Mouse (Mus musculus) MEL (cell line): Measurements from ENCODE around the gene Dph3. TPM values are rescaled to one million over a fixed set of nuclear protein-coding genes. Genes with fewer than 3 reads are reported as not detected.

Experiments
- DNase-seq: peaks from one replicate; pipeline ENCODE4 v3.0.0; 2011; ENCODE audit warnings: low read depth, low spot score
- H3K27ac ChIP-seq: 2 replicates; pipeline ENCODE4 v1.5.1; 2012; ENCODE audit warnings: low read depth, mild to moderate bottlenecking, control low read depth, low read length, moderate library complexity; ENCODE audit not compliant: control insufficient read depth
- H3K27me3 ChIP-seq, 2 experiments: fragments of 150-350 bp in 1 of 2; sonication (generic) in 1 of 2; 2 replicates each; pipeline ENCODE4 v1.6.1; 2012; ENCODE audit warnings: low read length in 2 of 2, mild to moderate bottlenecking in 2 of 2, improper control_type of control experiment in 1 of 2, moderate library complexity in 1 of 2; ENCODE audit not compliant: insufficient read depth in 2 of 2, control insufficient read depth in 1 of 2
- H3K36me3 ChIP-seq, 2 experiments: 2 replicates each; pipeline ENCODE4 v1.6.1; 2012 to 2014; ENCODE audit warnings: low read length in 2 of 2, improper control_type of control experiment in 1 of 2, inconsistent platforms in 1 of 2, mild to moderate bottlenecking in 1 of 2; ENCODE audit not compliant: insufficient read depth in 2 of 2, control insufficient read depth in 1 of 2
- H3K4me1 ChIP-seq, 2 experiments: fragments of 150-350 bp in 1 of 2; sonication (generic) in 1 of 2; 2 replicates each; pipeline ENCODE4 v1.6.1; 2012; ENCODE audit warnings: low read length in 2 of 2, improper control_type of control experiment in 1 of 2, mild to moderate bottlenecking in 1 of 2; ENCODE audit not compliant: insufficient read depth in 2 of 2, control insufficient read depth in 1 of 2
- H3K4me3 ChIP-seq, 2 experiments: fragments of 150-350 bp in 1 of 2; sonication (generic) in 1 of 2; 2 replicates each; pipeline ENCODE4 v1.5.1; 2012; ENCODE audit warnings: low read depth in 2 of 2, low read length in 2 of 2, mild to moderate bottlenecking in 2 of 2, moderate library complexity in 2 of 2, control low read depth in 1 of 2, improper control_type of control experiment in 1 of 2; ENCODE audit not compliant: control insufficient read depth in 1 of 2, insufficient read depth in 1 of 2
- H3K79me2 ChIP-seq: 2 replicates; pipeline ENCODE4 v1.6.1; 2012; ENCODE audit warnings: mild to moderate bottlenecking, low read length, moderate library complexity; ENCODE audit not compliant: control insufficient read depth, poor library complexity, insufficient read depth
- H3K9ac ChIP-seq: 2 replicates; pipeline ENCODE4 v1.6.1; 2012; ENCODE audit warnings: low read depth, mild to moderate bottlenecking, control low read depth, low read length, moderate library complexity; ENCODE audit not compliant: control insufficient read depth, poor library complexity, severe bottlenecking
- H3K9me3 ChIP-seq: fragments of 150-350 bp; sonication (generic); replicated peaks from 2 replicates; pipeline ENCODE4 v1.6.1; 2012; ENCODE audit warnings: mild to moderate bottlenecking, low read length, improper control_type of control experiment, moderate library complexity; ENCODE audit not compliant: insufficient read depth
- BHLHE40 ChIP-seq: IDR thresholded peaks from 2 replicates; pipeline ENCODE4 v1.6.1; 2012; ENCODE audit warnings: low read depth, mild to moderate bottlenecking, inconsistent platforms, low read length, improper control_type of control experiment, borderline replicate concordance
- CHD2 ChIP-seq: IDR thresholded peaks from 2 replicates; pipeline ENCODE4 v1.6.1; 2011; ENCODE audit warnings: low read length, improper control_type of control experiment
- CTCF ChIP-seq, 3 experiments: IDR thresholded peaks in 2 of 3; conservative IDR thresholded peaks in 1 of 3; 2 replicates each; pipeline ENCODE4 v1.5.1; 2011 to 2012; ENCODE audit warnings: low read length in 3 of 3, low read depth in 2 of 3, mild to moderate bottlenecking in 2 of 3, improper control_type of control experiment in 1 of 3, inconsistent platforms in 1 of 3, mixed read lengths in 1 of 3, moderate library complexity in 1 of 3; ENCODE audit not compliant: control insufficient read depth in 1 of 3, insufficient read depth in 1 of 3, poor library complexity in 1 of 3, severe bottlenecking in 1 of 3
- E2F4 ChIP-seq: IDR thresholded peaks from 2 replicates; pipeline ENCODE4 v1.6.1; 2011; ENCODE audit warnings: low read depth, low read length, improper control_type of control experiment, borderline replicate concordance
- ELF1 ChIP-seq: IDR thresholded peaks from 2 replicates; pipeline ENCODE4 v1.6.1; 2014; ENCODE audit warnings: low read depth, mild to moderate bottlenecking, inconsistent platforms, low read length, improper control_type of control experiment, moderate library complexity
- ETS1 ChIP-seq: IDR thresholded peaks from 2 replicates; pipeline ENCODE4 v1.6.1; 2012; ENCODE audit warnings: low read depth, mild to moderate bottlenecking, inconsistent platforms, low read length, improper control_type of control experiment, moderate library complexity
- GABPA ChIP-seq: IDR thresholded peaks from 2 replicates; pipeline ENCODE4 v1.6.1; 2012; ENCODE audit warnings: low read depth, mild to moderate bottlenecking, inconsistent platforms, low read length, improper control_type of control experiment, moderate library complexity
- GATA1 ChIP-seq: IDR thresholded peaks from 2 replicates; pipeline ENCODE4 v1.6.1; 2011; ENCODE audit warnings: low read depth, low read length, improper control_type of control experiment
- HCFC1 ChIP-seq: IDR thresholded peaks from 2 replicates; pipeline ENCODE4 v1.6.1; 2012; ENCODE audit warnings: low read depth, mild to moderate bottlenecking, inconsistent platforms, low read length, improper control_type of control experiment, moderate library complexity
- JUND ChIP-seq: IDR thresholded peaks from 2 replicates; pipeline ENCODE4 v1.6.1; 2011; ENCODE audit warnings: low read depth, mild to moderate bottlenecking, improper control_type of control experiment, low read length
- KAT2A ChIP-seq: conservative IDR thresholded peaks from 2 replicates; pipeline ENCODE4 v1.6.1; 2012; ENCODE audit warnings: low read depth, low read length, improper control_type of control experiment, inconsistent platforms
- MAX ChIP-seq: IDR thresholded peaks from 2 replicates; pipeline ENCODE4 v1.6.1; 2011; ENCODE audit warnings: low read length, improper control_type of control experiment
- MAZ ChIP-seq: IDR thresholded peaks from 2 replicates; pipeline ENCODE4 v1.6.1; 2012; ENCODE audit warnings: low read depth, mild to moderate bottlenecking, inconsistent platforms, low read length, improper control_type of control experiment
- MEF2A ChIP-seq: IDR thresholded peaks from 2 replicates; pipeline ENCODE4 v1.6.1; 2014; ENCODE audit warnings: low read depth, mild to moderate bottlenecking, inconsistent platforms, low read length, improper control_type of control experiment; ENCODE audit not compliant: poor library complexity, insufficient replicate concordance, severe bottlenecking; ENCODE audit errors: extremely low read depth
- MXI1 ChIP-seq: IDR thresholded peaks from 2 replicates; pipeline ENCODE4 v1.6.1; 2011; ENCODE audit warnings: mild to moderate bottlenecking, low read depth, low read length, improper control_type of control experiment
- MYB ChIP-seq: IDR thresholded peaks from 2 replicates; pipeline ENCODE4 v1.6.1; 2011; ENCODE audit warnings: mild to moderate bottlenecking, low read depth, low read length, improper control_type of control experiment
- MYC ChIP-seq: IDR thresholded peaks from 2 replicates; pipeline ENCODE4 v1.6.1; 2011; ENCODE audit warnings: low read depth, mild to moderate bottlenecking, low read length, improper control_type of control experiment, moderate library complexity
- NELFE ChIP-seq: IDR thresholded peaks from 2 replicates; pipeline ENCODE4 v1.6.1; 2011; ENCODE audit warnings: low read depth, low read length, improper control_type of control experiment
- NRF1 ChIP-seq: IDR thresholded peaks from 2 replicates; pipeline ENCODE4 v1.6.1; 2014; ENCODE audit warnings: low read depth, mild to moderate bottlenecking, inconsistent platforms, low read length, improper control_type of control experiment, moderate library complexity; ENCODE audit not compliant: poor library complexity, insufficient read depth, severe bottlenecking
- POLR2A ChIP-seq, 2 experiments: IDR thresholded peaks; 2 replicates each; pipeline ENCODE4 v1.6.1; 2011 to 2012; ENCODE audit warnings: low read length in 2 of 2, mild to moderate bottlenecking in 2 of 2, control low read depth in 1 of 2, improper control_type of control experiment in 1 of 2, low read depth in 1 of 2, moderate library complexity in 1 of 2; ENCODE audit not compliant: control insufficient read depth in 1 of 2, insufficient read depth in 1 of 2, poor library complexity in 1 of 2
- POLR2AphosphoS2 ChIP-seq: IDR thresholded peaks from 2 replicates; pipeline ENCODE4 v1.6.1; 2011; ENCODE audit warnings: low read length, improper control_type of control experiment
- POLR2AphosphoS5 ChIP-seq: IDR thresholded peaks from 2 replicates; pipeline ENCODE4 v1.6.1; 2012; ENCODE audit warnings: low read depth, borderline replicate concordance, mild to moderate bottlenecking, inconsistent platforms, low read length, moderate library complexity, mixed read lengths
- RAD21 ChIP-seq: IDR thresholded peaks from 2 replicates; pipeline ENCODE4 v1.6.1; 2011; ENCODE audit warnings: mild to moderate bottlenecking, low read depth, low read length, improper control_type of control experiment
- SMC3 ChIP-seq: IDR thresholded peaks from 2 replicates; pipeline ENCODE4 v1.6.1; 2011; ENCODE audit warnings: low read depth, low read length, improper control_type of control experiment
- TAL1 ChIP-seq: IDR thresholded peaks from 2 replicates; pipeline ENCODE4 v1.6.1; 2012; ENCODE audit warnings: mild to moderate bottlenecking, inconsistent platforms, low read length, moderate library complexity, mixed read lengths
- TCF12 ChIP-seq: IDR thresholded peaks from 2 replicates; pipeline ENCODE4 v1.6.1; 2014; ENCODE audit warnings: low read depth, mild to moderate bottlenecking, inconsistent platforms, low read length, improper control_type of control experiment, moderate library complexity
- UBTF ChIP-seq: IDR thresholded peaks from 2 replicates; pipeline ENCODE4 v1.6.1; 2012; ENCODE audit warnings: low read depth, mild to moderate bottlenecking, inconsistent platforms, low read length, improper control_type of control experiment, moderate library complexity, borderline replicate concordance; ENCODE audit not compliant: insufficient read depth
- USF1 ChIP-seq: IDR thresholded peaks from 2 replicates; pipeline ENCODE4 v1.6.1; 2014; ENCODE audit warnings: low read depth, mild to moderate bottlenecking, inconsistent platforms, low read length, improper control_type of control experiment, moderate library complexity
- USF2 ChIP-seq, 2 experiments: IDR thresholded peaks; 2 replicates each; pipeline ENCODE4 v1.6.1; 2011 to 2012; ENCODE audit warnings: improper control_type of control experiment in 2 of 2, low read length in 2 of 2, borderline replicate concordance in 1 of 2, inconsistent platforms in 1 of 2, low read depth in 1 of 2, mild to moderate bottlenecking in 1 of 2; ENCODE audit not compliant: insufficient read depth in 1 of 2
- ZC3H11A ChIP-seq: IDR thresholded peaks from 2 replicates; pipeline ENCODE4 v1.6.1; 2012; ENCODE audit warnings: low read depth, mild to moderate bottlenecking, inconsistent platforms, low read length, improper control_type of control experiment
- ZKSCAN1 ChIP-seq: IDR thresholded peaks from 2 replicates; pipeline ENCODE4 v1.6.1; 2012; ENCODE audit warnings: low read depth, mild to moderate bottlenecking, inconsistent platforms, low read length, improper control_type of control experiment, moderate library complexity
- ZMIZ1 ChIP-seq: IDR thresholded peaks from 2 replicates; pipeline ENCODE4 v1.6.1; 2012; ENCODE audit warnings: low read depth, mild to moderate bottlenecking, inconsistent platforms, low read length, improper control_type of control experiment, moderate library complexity
- polyA plus RNA-seq, 2 experiments: library from polyadenylated mRNA; stranded (reverse) in 1 of 2; unstranded in 1 of 2; fragments of >175 nt in 1 of 2; fragments of >200 nt in 1 of 2; gene quantifications; 2 replicates each; pipeline versions ENCODE4 v1.2.1 to v1.2.4; 2012; ENCODE audit warnings: low replicate concordance in 2 of 2, low read depth in 1 of 2; ENCODE audit not compliant: insufficient read length in 2 of 2, insufficient read depth in 1 of 2, missing spikeins in 1 of 2
- total RNA-seq: library from RNA; depleted of rRNA; stranded (reverse); fragments of 300-350 nt; gene quantifications from 2 replicates; pipeline ENCODE4 v1.2.3, GENCODE M21; 2012

Gene Dph3
- total and polyA plus RNA-seq, 3 experiments: 103 to 116 (median 108) TPM

GRCm38 (mm10) chr14:32086226-32086625 lies 697 bp upstream of the Dph3 start (continued):
- TF ChIP-seq ELF1 (no peak; the same call in 1 of the 2 replicates), SMC3 (no peak), JUND (no peak), MAZ (no peak), BHLHE40 (no peak), HCFC1 (no peak), RAD21 (no peak), MYC (peak; percentile 90), NELFE (no peak; the same call in 1 of the 2 replicates), TCF12 (no peak), ETS1 (no peak), POLR2AphosphoS5 (no peak), ZC3H11A (no peak), ZMIZ1 (0 out of 2 replicates have a peak, but pooled peaks have one; percentile 46), MAX (peak; percentile 71), CTCF (IDR thresholded peaks at IDR 0.05 in 2 of 3, conservative IDR thresholded peaks at IDR 0.05 in 1 of 3; ENCODE audit: control insufficient read depth in 1 of 3, insufficient read depth in 1 of 3, low read depth in 2 of 3, low read length in 3 of 3, poor library complexity in 1 of 3, severe bottlenecking in 1 of 3) (no peak), POLR2A (IDR thresholded peaks at IDR 0.05; ENCODE audit: control insufficient read depth in 1 of 2, insufficient read depth in 1 of 2, low read depth in 1 of 2, low read length in 2 of 2, poor library complexity in 1 of 2) (no peak; a peak in 1 of 4 replicates), MXI1 (peak; percentile 93), ZKSCAN1 (no peak), GABPA (no peak), MYB (no peak), TAL1 (no peak)

GRCm38 (mm10) chr14:32084761-32085485 lies 606 bp downstream of the Dph3 start, which contains the start of gene Oxnad1:
Oxnad1 (plus strand) TSS chr14:32085374.
- peak; percentile 98 for DNase-seq
- TF ChIP-seq UBTF (no peak), TAL1 (no peak), NRF1 (no peak; the same call in 1 of the 2 replicates), MEF2A (0 out of 2 replicates have a peak, but pooled peaks have one; percentile 39), GATA1 (no peak), E2F4 (no peak), MXI1 (peak; percentile 98), MAX (peak; percentile 93), POLR2AphosphoS5 (no peak), KAT2A (no peak), USF1 (peak; percentile 91), MYB (no peak), POLR2AphosphoS2 (no peak), ZKSCAN1 (no peak), RAD21 (no peak), SMC3 (no peak), BHLHE40 (no peak), MYC (peak; percentile 92), CHD2 (no peak), USF2 (IDR thresholded peaks at IDR 0.05; ENCODE audit: borderline replicate concordance in 1 of 2, insufficient read depth in 1 of 2, low read depth in 1 of 2, low read length in 2 of 2) (peak in 1 of 2 experiments; percentile 52; a peak in 1 of 4 replicates)

More at GRCm38 (mm10) chr14:32084761-32085485, 606 bp downstream of the Dph3 start, which contains the start of gene Oxnad1:
- Histone ChIP-seq H3K4me3 (peak within 1 kb of the TSS; percentile 80 to 87), H3K4me1 (peaks cover 0 to 9% of the 10 kb centered on the region in 2 experiments; a peak in 2 of 4 replicates), H3K9me3 (no peaks in the 10 kb centered on the region), H3K9ac (peak within 1 kb of the TSS; percentile 89), H3K27me3 (no peaks in the 10 kb centered on the region), H3K27ac (peak within 1 kb of the TSS; percentile 96), H3K36me3 (peaks cover 0 to 20% of the 10 kb centered on the region in 2 experiments; a peak in 2 of 4 replicates), H3K79me2 (peaks cover 37% of the 10 kb centered on the region)
